Mouse (Mus musculus) intestine, embryonic 15.5 days (tissue): ENCODE results near the gene Nrbp1. TPM values are rescaled to one million over a fixed set of nuclear protein-coding genes. Genes with fewer than 3 reads are reported as not detected.
"Not testable (repeated sequence)": the region's sequence is repeated elsewhere in the genome, so short reads cannot be mapped to it uniquely, and the experiment has no call there.

Source experiments
- ATAC-seq: fragments of 200-750 bp; cut with Nextera tagmentation; 2 replicates; pipeline ENCODE4 v1.8.0; 2017; ENCODE audit warnings: moderate TSS enrichment, moderate library complexity
- H3K27ac ChIP-seq: fragments of 300-500 bp; sonication (generic); 2 replicates; pipeline ENCODE4 v1.5.1; 2015; ENCODE audit warnings: mild to moderate bottlenecking, inconsistent platforms
- H3K27me3 ChIP-seq: fragments of 300-500 bp; sonication (generic); replicated peaks from 2 replicates; pipeline ENCODE4 v1.6.1; 2015; ENCODE audit warnings: inconsistent platforms
- H3K36me3 ChIP-seq: fragments of 300-500 bp; sonication (generic); 2 replicates; pipeline ENCODE4 v1.6.1; 2015; ENCODE audit warnings: inconsistent platforms
- H3K4me1 ChIP-seq: fragments of 300-500 bp; sonication (generic); replicated peaks from 2 replicates; pipeline ENCODE4 v1.6.1; 2015; ENCODE audit warnings: inconsistent platforms
- H3K4me2 ChIP-seq: fragments of 300-500 bp; sonication (generic); replicated peaks from 2 replicates; pipeline ENCODE4 v1.6.1; 2015; ENCODE audit warnings: mild to moderate bottlenecking, inconsistent platforms
- H3K4me3 ChIP-seq: fragments of 300-500 bp; sonication (generic); replicated peaks from 2 replicates; pipeline ENCODE4 v1.5.1; 2015; ENCODE audit warnings: inconsistent platforms
- H3K9ac ChIP-seq: fragments of 300-500 bp; sonication (generic); 2 replicates; pipeline ENCODE4 v1.6.1; 2015; ENCODE audit warnings: inconsistent platforms
- H3K9me3 ChIP-seq: fragments of 300-500 bp; sonication (generic); 2 replicates; pipeline ENCODE4 v1.6.1; 2016; ENCODE audit warnings: inconsistent platforms
- WGBS: fragments of 180-500 bp; shearing (Covaris S2); methylation state at CpG from one replicate; pipeline ENCODE4 v1.1.7; 2015; 5-methylcytosine and 5-hydroxymethylcytosine counted together
- polyA plus RNA-seq: library from polyadenylated mRNA; unstranded; fragments of >200 nt; fragmentation: Nextera tagmentation; extraction: Ambion mirVana; gene quantifications from 2 replicates; pipeline ENCODE4 v1.2.1, GENCODE M21; 2015

Gene Nrbp1
- polyA plus RNA-seq, 1 experiment from 2014 or later = 133 TPM

DNA sequence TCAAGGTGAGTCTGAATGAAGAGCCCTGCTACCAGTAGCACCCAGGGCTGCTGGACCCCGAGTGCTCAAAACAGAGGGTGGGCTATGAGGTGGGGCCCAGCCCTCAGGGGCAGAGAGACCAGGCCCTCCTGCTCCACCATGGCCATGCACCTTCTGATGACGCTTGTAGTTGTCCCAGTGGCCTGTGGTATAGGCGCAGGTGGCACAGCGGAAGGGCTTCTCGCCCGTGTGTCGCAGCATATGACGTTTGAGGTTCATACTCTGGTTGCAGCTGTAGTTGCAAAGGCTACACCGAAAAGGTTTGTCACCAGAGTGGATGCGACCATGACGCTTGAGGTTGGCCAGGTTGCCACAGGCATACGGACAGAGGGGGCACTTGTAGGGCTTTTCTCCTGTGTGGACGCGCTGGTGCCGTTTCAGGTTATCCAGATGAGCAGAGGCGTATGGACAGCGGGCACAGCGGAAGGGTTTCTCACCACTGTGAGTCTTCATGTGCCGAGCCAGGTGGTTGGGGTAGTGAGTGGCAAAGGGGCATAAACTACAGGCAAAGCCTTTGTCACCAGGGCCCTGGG lies 41.3 kb upstream of the Nrbp1 start:
- no peaks in the 10 kb centered on the region for H3K27me3 ChIP-seq
- H3K4me3 ChIP-seq = no peak overlapping the region
- no peak overlapping the region for H3K27ac ChIP-seq
- peaks cover 17% of the 10 kb centered on the region for H3K4me1 ChIP-seq
- H3K9ac ChIP-seq = no peak overlapping the region
- peaks cover 61% of the 10 kb centered on the region for H3K36me3 ChIP-seq
- 91% methylated on average over 19 of the region's 19 CpGs for WGBS
- H3K4me2 ChIP-seq = no peak overlapping the region
- 0 out of 2 replicates have a peak, but pooled peaks cover 4% of the 10 kb centered on the region for H3K9me3 ChIP-seq
- no peak for ATAC-seq

DNA sequence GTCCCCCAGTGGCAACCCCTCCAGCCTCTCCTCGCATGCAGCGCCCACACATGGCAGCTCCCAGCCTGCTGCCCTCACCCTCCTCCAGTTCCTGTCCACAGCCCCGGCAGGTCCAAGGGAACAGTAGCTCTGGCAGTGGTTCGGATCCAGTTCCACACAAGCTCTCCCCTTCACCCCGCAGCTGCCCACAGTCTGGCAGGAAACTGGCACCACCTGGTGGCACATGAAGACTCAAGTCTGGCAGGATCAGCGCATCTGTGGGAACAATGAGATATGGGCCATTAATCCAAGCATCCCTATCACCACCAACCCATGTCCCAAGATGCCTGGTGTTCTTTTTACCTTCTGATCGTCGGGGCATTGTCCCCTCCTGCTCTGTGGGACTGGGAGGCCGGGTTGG lies 40.8 kb upstream of the Nrbp1 start:
- no peak overlapping the region for H3K4me2 ChIP-seq
- 81% methylated on average over 9 of the region's 9 CpGs for WGBS

DNA sequence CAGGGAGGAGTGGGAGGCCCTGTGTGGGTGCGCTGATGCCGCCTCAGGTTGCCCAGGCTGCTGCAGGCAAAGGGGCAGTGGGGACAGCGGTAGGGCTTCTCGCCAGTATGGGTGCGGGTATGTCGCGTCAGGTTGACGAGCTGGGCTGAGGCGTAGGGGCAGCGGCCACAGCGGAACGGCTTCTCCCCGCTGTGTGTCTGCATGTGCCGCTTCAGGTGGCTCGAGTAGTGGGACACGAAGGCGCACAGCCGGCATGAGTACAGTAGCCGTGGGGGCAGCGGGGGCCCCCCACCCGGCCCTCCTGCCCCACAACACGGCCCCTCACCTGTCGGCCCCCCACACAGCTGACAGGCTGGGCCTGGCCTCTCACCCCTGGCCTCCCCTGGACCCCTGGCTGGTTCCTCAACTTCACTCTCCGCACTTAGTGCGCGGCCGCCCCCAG lies 40.3 kb upstream of the Nrbp1 start:
- 92% methylated on average over 27 of the region's 27 CpGs for WGBS
- Histone ChIP-seq H3K27ac (no peak overlapping the region), H3K4me1 (peaks cover 16% of the 10 kb centered on the region), H3K27me3 (no peaks in the 10 kb centered on the region), H3K9ac (peak overlapping the region; percentile 80; the same call in 1 of the 2 replicates), H3K4me3 (no peak overlapping the region), H3K9me3 (0 out of 2 replicates have a peak, but pooled peaks cover 4% of the 10 kb centered on the region), H3K36me3 (peaks cover 65% of the 10 kb centered on the region), H3K4me2 (peak overlapping the region; percentile 85; the same call in 1 of the 2 replicates)
- no peak for ATAC-seq

More for the DNA sequence above, 40.8 kb upstream of the Nrbp1 start:
- no peak overlapping the region for H3K9ac ChIP-seq
- no peak overlapping the region for H3K4me3 ChIP-seq
- H3K9me3 ChIP-seq = 0 out of 2 replicates have a peak, but pooled peaks cover 4% of the 10 kb centered on the region
- H3K27ac ChIP-seq = no peak overlapping the region
- H3K36me3 ChIP-seq = peaks cover 66% of the 10 kb centered on the region
- H3K27me3 ChIP-seq = no peaks in the 10 kb centered on the region
- ATAC-seq = no peak
- H3K4me1 ChIP-seq = peaks cover 16% of the 10 kb centered on the region

DNA sequence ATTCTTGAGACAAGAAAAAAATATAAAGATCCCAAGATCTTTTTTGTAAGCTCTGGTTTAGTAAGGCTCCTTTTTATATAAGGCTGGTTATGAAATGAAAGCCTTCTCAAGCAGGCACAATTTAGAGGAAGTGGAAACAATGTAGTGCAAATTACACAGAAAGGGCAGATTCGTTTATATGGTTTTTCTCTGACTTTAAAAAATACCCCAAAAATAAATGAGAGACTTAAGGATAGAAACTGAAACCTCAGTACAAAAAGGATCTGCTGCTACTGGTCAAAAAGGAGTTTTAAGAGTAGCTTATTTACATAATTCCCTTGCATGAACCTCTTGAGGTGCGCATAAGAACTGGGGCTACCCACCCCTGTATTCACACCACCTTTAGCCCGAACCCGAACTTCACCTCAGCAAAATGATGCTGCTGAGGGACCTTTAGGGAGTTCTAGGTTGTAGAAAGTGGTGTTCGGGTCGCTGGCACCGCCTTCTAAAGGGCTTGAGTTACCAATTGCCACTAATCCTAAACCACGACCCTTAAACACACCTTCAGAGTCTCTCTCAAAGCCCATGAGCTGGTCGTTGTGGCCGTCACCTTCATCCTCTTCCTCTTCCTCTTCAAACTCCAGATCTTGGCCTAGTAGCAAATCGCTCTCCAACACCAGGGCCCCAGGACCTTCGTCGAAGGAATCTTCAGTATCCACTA lies 39.5 kb upstream of the Nrbp1 start:
- WGBS = 12% methylated on average over 13 of the region's 13 CpGs
- Histone ChIP-seq H3K9ac (peak overlapping the region; percentile 80), H3K36me3 (peaks cover 60% of the 10 kb centered on the region), H3K9me3 (0 out of 2 replicates have a peak, but pooled peaks cover 4% of the 10 kb centered on the region), H3K4me2 (peak overlapping the region; percentile 85), H3K27ac (peak overlapping the region; percentile 80), H3K27me3 (no peaks in the 10 kb centered on the region), H3K4me3 (peak overlapping the region; percentile 89), H3K4me1 (peaks cover 16% of the 10 kb centered on the region)
- ATAC-seq = no peak

DNA sequence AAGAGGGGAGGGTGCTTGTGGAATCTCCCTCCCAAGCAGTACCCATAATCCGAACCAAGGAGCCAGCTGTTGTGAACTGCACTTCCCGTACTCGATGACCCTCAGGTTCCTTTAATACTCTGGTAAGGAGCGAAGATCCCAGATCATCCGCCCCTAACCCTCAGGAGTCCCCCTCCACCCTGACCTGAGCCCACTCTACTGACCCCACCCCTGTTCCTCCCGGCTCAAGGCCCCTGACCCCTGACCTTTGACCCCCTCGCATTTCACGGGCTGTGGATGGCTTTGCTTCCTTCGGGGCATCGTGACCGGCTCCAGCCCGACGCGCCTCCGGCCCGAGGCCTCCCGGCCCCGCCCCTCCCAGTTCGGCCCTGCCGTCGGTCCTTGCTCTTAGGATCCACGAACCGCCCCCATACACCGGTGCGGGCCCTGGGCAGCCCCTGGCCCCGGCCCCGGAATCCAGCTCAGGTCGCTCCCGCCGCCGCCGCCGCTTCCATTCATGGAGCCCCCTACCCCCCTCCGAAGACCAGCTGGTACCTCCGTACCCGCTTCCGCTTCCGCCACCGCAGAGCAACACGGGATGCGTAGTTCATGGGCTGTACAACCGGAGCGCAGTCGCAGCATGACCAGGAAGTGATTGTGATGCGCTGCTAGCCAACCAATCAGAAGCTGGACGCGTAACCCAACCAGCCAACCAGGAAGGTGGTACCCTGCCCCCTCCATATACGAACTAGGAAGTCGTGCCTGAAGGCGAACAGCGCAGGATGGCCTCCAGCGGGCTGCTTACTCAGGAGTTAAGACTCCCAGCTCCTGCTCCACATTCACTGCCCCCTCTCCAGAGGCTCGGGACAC lies 38.7 kb upstream of the Nrbp1 start, which contains the start of gene Zfp513:
Gene Zfp513 (minus strand): TSS at position 562 of the 849 bp plus-strand sequence.
- Histone ChIP-seq H3K4me1 (peaks cover 16% of the 10 kb centered on the region), H3K9ac (peak within 1 kb of the TSS; percentile 80), H3K4me3 (peak within 1 kb of the TSS; percentile 89), H3K9me3 (0 out of 2 replicates have a peak, but pooled peaks cover 4% of the 10 kb centered on the region), H3K36me3 (peaks cover 56% of the 10 kb centered on the region), H3K4me2 (peak within 1 kb of the TSS; percentile 85), H3K27ac (peak within 1 kb of the TSS; percentile 84), H3K27me3 (no peaks in the 10 kb centered on the region)
- ATAC-seq = peak; percentile 98
- under 1% methylated on average over 53 of the region's 53 CpGs for WGBS

DNA sequence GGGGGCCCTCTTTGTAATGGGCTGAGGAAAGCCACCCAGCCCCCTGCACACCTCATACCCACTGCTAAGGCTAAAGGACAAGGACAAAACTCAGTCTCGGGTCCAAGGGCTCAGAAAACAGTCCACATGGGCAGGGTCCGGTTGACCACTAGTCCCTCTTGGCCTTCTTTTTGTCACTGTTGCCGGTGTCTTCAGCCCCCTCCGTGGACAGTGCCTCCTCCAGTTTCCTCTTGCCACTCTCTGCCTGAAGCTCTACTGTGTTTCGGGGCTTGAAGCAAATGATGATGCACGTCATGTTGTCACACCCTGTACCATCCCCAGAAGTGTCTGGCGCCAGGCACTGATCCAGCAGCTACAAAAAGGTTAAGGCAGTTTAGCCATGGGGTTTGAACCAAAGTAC lies 37.7 kb upstream of the Nrbp1 start:
- 86% methylated on average over 7 of the region's 7 CpGs for WGBS
- H3K4me3 ChIP-seq = peak overlapping the region; percentile 89
- no peak overlapping the region for H3K9ac ChIP-seq
- H3K27ac ChIP-seq = peak overlapping the region; percentile 84
- no peaks in the 10 kb centered on the region for H3K27me3 ChIP-seq
- peaks cover 16% of the 10 kb centered on the region for H3K4me1 ChIP-seq
- peak overlapping the region; percentile 72 for H3K4me2 ChIP-seq
- no peak for ATAC-seq
- 0 out of 2 replicates have a peak, but pooled peaks cover 4% of the 10 kb centered on the region for H3K9me3 ChIP-seq
- H3K36me3 ChIP-seq = peaks cover 55% of the 10 kb centered on the region

DNA sequence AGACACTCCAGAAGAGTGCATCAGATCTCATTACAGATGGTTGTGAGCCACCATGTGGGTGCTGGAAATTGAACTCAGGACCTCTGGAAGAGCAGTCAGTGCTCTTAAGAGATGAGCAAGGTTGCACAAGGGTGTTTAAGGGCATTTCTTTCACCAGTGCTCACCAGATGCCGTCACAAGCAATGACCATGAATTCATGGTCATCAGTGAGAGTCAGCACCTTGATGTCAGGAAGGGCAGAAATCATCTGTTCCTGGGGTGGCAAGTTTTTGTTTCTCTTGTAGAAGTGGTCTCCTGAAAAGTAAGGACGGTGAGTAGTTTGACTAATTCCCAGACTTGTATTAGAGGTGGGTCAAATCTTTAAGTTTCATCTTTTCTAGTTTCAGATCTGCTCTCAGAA lies 36.8 kb upstream of the Nrbp1 start:
- peaks cover 16% of the 10 kb centered on the region for H3K4me1 ChIP-seq
- no peak overlapping the region for H3K9ac ChIP-seq
- peaks cover 48% of the 10 kb centered on the region for H3K36me3 ChIP-seq
- 0 out of 2 replicates have a peak, but pooled peaks cover 4% of the 10 kb centered on the region for H3K9me3 ChIP-seq
- WGBS = 94% methylated on average over 2 of the region's 2 CpGs
- ATAC-seq = no peak
- no peaks in the 10 kb centered on the region for H3K27me3 ChIP-seq
- H3K4me3 ChIP-seq = no peak overlapping the region
- H3K27ac ChIP-seq = no peak overlapping the region
- no peak overlapping the region for H3K4me2 ChIP-seq

DNA sequence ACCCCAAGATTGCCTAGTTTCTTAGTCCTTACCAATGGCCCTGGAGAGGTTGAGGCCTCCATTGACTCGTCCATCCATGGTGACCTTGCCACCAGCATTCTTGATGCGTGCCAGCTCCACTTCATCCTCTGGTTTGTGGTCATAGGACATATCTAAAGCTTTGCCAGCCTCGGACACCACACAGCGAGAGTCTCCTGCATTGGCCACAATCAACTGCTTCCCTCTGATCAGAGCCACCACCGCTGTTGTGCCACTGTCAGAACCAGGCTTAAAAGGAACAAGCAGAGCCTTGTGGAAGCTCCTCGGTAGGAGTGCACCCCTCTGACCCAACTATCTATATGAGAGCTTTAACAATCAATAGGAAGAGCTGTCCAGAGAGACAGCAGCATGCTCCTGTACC lies 36.2 kb upstream of the Nrbp1 start:
- Histone ChIP-seq H3K27me3 (no peaks in the 10 kb centered on the region), H3K9ac (no peak overlapping the region), H3K9me3 (0 out of 2 replicates have a peak, but pooled peaks cover 4% of the 10 kb centered on the region), H3K4me3 (no peak overlapping the region), H3K36me3 (peaks cover 44% of the 10 kb centered on the region), H3K4me2 (no peak overlapping the region), H3K4me1 (peaks cover 16% of the 10 kb centered on the region), H3K27ac (no peak overlapping the region)
- WGBS = 93% methylated on average over 6 of the region's 6 CpGs
- ATAC-seq = no peak

DNA sequence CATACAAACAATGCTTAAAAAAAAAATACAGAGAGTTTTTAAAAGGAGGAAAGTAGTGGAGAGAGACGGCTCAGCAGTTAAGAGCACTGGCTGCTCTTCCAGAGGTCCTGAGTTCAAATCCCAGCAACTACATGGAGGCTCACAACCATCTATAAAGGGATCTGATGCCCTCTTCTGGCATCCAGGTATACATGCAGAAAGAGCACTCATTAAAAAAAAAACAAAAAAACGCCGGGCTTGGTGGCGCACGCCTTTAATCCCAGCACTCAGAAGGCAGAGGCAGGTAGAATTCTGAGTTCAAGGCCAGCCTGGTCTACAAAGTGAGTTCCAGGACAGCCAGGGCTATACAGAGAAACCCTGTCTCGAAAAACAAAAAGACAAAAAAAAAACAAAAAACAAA lies 24.1 kb upstream of the Nrbp1 start:
- not testable (repeated sequence) for H3K4me1 ChIP-seq, H3K36me3 ChIP-seq, H3K27ac ChIP-seq, ATAC-seq, H3K4me2 ChIP-seq, H3K9me3 ChIP-seq, H3K4me3 ChIP-seq, H3K9ac ChIP-seq, H3K27me3 ChIP-seq
- 90% methylated on average over 6 of the region's 6 CpGs for WGBS

DNA sequence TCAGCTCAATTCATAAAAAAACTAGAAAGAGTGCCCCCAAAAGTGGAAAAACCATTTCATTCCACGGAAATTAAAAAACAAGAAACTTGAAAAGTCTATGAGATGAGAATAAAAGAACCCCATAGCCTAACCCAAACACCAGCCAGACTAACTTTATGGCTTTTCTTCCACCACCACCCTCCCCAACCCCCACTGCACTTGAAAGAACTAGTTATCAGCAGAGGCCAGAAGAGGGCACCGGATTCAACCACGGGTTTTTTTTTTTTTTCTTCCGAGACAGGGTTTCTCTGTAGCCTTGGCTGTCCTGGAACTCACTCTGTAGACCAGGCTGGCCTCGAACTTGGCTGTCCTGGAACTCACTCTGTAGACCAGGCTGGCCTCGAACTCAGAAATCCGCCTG lies 22.4 kb upstream of the Nrbp1 start:
- no peaks in the 10 kb centered on the region for H3K27me3 ChIP-seq
- no peaks in the 10 kb centered on the region for H3K36me3 ChIP-seq
- 54% methylated on average over 7 of the region's 7 CpGs for WGBS
- H3K4me3 ChIP-seq = no peak overlapping the region
- no peak overlapping the region for H3K9ac ChIP-seq
- no peak for ATAC-seq
- H3K9me3 ChIP-seq = no peaks in the 10 kb centered on the region
- no peak overlapping the region for H3K4me2 ChIP-seq
- peaks cover 4% of the 10 kb centered on the region; the same call in 1 of the 2 replicates for H3K4me1 ChIP-seq
- H3K27ac ChIP-seq = no peak overlapping the region

DNA sequence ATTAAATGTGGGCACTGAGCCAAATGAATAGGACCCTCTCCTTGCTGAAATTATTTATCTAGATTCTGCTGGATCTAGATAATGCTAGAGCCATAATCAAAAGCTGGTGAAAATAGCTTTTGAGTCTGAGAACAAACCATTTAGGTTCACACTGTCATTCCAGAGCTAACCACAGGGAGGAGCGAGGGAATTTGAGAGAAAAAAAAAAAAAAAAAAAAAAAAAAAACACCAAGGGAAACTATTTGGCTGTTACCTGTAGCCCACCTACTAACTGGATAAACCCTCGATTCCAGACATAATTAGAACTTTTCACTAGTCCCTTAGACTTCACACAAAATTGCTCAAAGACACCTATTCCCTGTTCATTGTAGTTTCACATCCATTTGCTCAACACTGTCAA lies 21.6 kb upstream of the Nrbp1 start:
- peak overlapping the region; percentile 75 for H3K4me2 ChIP-seq
- no peaks in the 10 kb centered on the region for H3K27me3 ChIP-seq
- 4% methylated on average over 2 of the region's 2 CpGs for WGBS
- no peaks in the 10 kb centered on the region for H3K9me3 ChIP-seq
- H3K4me3 ChIP-seq = peak overlapping the region; percentile 94
- no peak overlapping the region; the same call in 1 of the 2 replicates for H3K9ac ChIP-seq
- ATAC-seq = no peak
- peaks cover 4% of the 10 kb centered on the region; the same call in 1 of the 2 replicates for H3K4me1 ChIP-seq
- H3K36me3 ChIP-seq = no peaks in the 10 kb centered on the region
- H3K27ac ChIP-seq = no peak overlapping the region

DNA sequence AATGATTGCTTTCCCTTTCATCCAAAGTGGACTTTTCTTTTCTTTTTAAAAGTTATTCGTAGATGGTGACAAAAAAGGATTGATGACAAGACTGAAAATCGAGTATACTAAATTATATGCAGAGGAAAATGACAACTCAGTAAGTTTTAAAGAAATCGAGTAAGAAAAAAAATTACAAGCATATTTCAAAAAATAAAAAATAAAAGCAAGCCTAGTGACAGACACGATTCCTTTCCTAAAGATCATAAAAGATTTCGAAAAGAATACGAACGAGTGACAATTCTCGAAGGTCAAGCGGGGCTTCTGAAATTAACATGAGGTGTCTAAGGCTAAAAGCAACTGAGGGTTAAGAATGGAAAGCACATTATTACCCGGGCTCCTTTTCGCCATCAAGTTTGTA lies 21.2 kb upstream of the Nrbp1 start:
- peak overlapping the region; percentile 94 for H3K4me3 ChIP-seq
- no peak for ATAC-seq
- 0 out of 2 replicates have a peak overlapping the region, but pooled peaks have one; percentile 91 for H3K27ac ChIP-seq
- H3K27me3 ChIP-seq = no peaks in the 10 kb centered on the region
- H3K9ac ChIP-seq = peak overlapping the region; percentile 86
- H3K4me2 ChIP-seq = peak overlapping the region; percentile 75
- no peaks in the 10 kb centered on the region for H3K36me3 ChIP-seq
- WGBS = 1% methylated on average over 11 of the region's 11 CpGs
- H3K9me3 ChIP-seq = no peaks in the 10 kb centered on the region
- peaks cover 4% of the 10 kb centered on the region; the same call in 1 of the 2 replicates for H3K4me1 ChIP-seq
